Mouse (Mus musculus) left cerebral cortex, adult 18-20 months (tissue): ENCODE data around the gene Prkrip1. TPM values are rescaled to one million over a fixed set of nuclear protein-coding genes. Genes with fewer than 3 reads are reported as not detected.

Experiments
- total RNA-seq, 2 experiments: library from RNA; stranded (reverse); gene quantifications; 2 replicates each; pipeline ENCODE4 v1.2.3; 2021

Prkrip1 gene
- total RNA-seq, 2 experiments from 2014 or later: 36.2 to 40.7 TPM

Other genes with a start within 250 kb of the Prkrip1 start
- 1 to 10 TPM in 1 of 2 experiments, under 1 TPM in 1; 0.79 to 1.3 TPM for gene Ssc4d, start 224.4 kb downstream of the Prkrip1 start, total RNA-seq
- not detected for gene Zp3, start 218.9 kb downstream of the Prkrip1 start, total RNA-seq
- 10 to 100 TPM in 1 of 2 experiments, 1 to 10 TPM in 1; 8.3 to 10.2 TPM for gene Dtx2, start 204.2 kb downstream of the Prkrip1 start, total RNA-seq
- gene Upk3b, start 160.5 kb downstream of the Prkrip1 start, total RNA-seq: not detected
- gene Upk3bl, start 144.5 kb downstream of the Prkrip1 start, total RNA-seq: under 1 TPM in 1 of 2 experiments, not detected in 1; 0.75 TPM
- gene Rasa4, start 115.0 kb downstream of the Prkrip1 start, total RNA-seq: 10 to 100 TPM in 1 of 2 experiments, 1 to 10 TPM in 1; 4.8 to 10.3 TPM
- gene Polr2j, start 82.3 kb downstream of the Prkrip1 start, total RNA-seq: 10 to 100 TPM; 74.9 to 75.7 TPM
- 10 to 100 TPM; 13.8 to 16.2 TPM for gene Lrwd1, start 62.9 kb downstream of the Prkrip1 start, total RNA-seq
- gene Alkbh4, start 62.8 kb downstream of the Prkrip1 start, total RNA-seq: 1 to 10 TPM; 9.0 to 9.5 TPM
- gene Orai2, start 28.2 kb downstream of the Prkrip1 start, total RNA-seq: 10 to 100 TPM; 45.9 to 48.5 TPM
- gene Sh2b2, start 47.6 kb upstream of the Prkrip1 start, total RNA-seq: 1 to 10 TPM; 7.5 to 8.4 TPM